Mouse (Mus musculus) retina, postnatal 1 day (tissue): Measurements from ENCODE around the gene Piwil1.

Experiments
- DNase-seq: peaks from one replicate; pipeline ENCODE4 v3.0.0-alpha.2; 2012

Gene Piwil1

DNA sequence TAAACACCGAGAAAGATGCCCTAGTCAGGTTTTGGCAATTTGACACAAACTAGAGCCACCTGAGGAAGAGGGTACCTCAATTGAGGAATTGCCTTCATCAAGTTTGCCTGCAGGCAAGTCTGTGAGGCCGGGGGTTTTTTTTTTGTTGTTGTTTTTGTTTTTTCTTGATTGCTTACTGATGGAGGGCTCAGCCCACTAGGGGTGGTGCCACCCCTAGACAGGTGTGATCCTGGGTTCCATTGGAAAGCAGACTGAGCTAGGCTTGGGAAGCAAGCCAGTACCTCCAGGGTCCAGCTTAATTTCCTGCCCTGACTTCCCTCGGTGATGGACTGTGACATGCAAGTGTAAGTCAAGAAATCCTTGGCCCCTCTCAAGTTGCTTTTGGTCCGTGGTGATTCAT is at the start of gene Piwil1:
Gene Piwil1 (plus strand): TSS at position 301 of the 400 bp plus-strand sequence.
- no peak for DNase-seq

GRCm38 (mm10) chr5:128656496-128657135 is 45.7 kb upstream of the Piwil1 start:
- peak; percentile 19 for DNase-seq

DNA sequence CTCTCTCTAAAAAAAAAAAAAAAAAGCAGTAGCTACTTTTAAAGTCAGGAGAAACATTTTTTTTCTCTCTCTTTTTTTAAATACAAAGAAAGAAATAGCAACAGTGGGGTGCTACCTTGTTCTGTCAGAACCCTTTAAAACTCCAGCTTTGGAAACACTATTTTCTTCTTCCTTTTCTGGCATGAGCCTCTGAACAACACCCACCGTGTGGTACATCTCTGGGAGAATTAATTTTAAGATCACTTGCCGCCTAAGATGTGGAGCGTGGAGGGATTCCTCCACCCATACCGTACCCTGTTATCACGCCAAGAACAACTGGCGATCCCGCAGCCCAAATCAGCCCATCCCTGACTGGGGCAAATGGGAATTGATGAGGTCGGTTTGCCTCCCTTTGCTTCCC is 42.2 kb upstream of the Piwil1 start:
- no peak for DNase-seq

GRCm38 (mm10) chr5:128662881-128663280 is 39.4 kb upstream of the Piwil1 start:
- no peak for DNase-seq

GRCm38 (mm10) chr5:128663976-128664375 is 38.3 kb upstream of the Piwil1 start:
- no peak for DNase-seq

GRCm38 (mm10) chr5:128665045-128665444 is 37.3 kb upstream of the Piwil1 start:
- no peak for DNase-seq

- DNase-seq = no peak
Measured at GRCm38 (mm10) chr5:128667303-128667702, 35.0 kb upstream of the Piwil1 start.

DNA sequence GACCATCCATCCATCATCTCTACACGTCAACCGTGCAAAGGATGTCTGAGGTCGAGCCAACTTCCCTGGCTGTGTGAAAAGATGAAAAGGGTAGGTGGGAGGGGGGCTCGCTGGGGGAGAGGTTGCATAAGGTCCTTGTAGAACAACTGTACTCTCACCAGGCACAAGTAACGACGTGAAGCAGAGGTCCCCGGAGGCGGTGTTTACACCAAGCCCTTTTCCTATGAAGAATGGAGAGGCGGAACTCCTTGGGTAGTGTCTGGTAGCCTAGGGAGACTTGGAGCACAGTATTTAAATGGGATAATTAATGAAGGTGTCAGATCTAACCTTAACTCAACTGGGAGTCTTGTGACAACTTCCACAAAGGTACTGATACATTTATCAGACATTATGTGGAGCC is 28.2 kb upstream of the Piwil1 start:
- no peak for DNase-seq

DNA sequence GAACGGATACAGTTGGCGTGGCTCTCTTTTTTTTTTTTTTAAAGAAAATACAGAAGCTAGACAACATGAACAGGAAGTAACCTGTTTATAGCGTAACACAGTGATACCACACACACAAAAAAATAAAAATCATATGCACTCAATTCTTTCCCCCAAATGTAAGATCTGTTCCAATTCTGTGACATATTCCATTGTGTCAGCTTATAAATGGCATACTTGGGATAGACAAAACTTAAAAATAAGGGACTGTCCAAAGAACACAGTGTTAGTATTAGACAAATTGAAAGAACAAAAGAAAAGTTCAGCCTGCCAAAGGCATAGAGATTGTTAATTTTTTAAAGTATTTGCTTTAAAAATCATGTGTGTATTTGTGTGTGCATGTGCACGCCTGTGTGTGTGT is 25.0 kb upstream of the Piwil1 start:
- no peak for DNase-seq

GRCm38 (mm10) chr5:128677861-128678260 is 24.5 kb upstream of the Piwil1 start:
- no peak for DNase-seq

DNA sequence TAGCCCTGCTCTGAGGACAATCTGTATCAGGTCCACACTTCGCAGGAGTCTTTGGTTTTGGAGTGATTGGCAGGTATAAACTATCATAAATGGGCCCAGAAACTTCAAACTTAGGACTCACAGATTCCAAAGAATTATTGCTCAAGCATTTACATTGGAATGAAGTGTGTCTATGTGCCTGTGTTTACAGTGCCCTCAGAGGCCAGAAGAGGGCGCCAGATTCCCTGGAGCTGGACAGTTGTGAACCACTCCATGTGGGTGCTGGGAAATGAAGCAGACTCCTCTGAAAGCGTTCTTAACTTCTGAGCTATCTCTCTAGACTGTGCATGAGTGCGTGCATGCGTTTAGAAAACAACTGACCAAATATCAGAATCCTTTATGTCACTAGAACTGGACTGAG is 20.9 kb upstream of the Piwil1 start:
- peak; percentile 46 for DNase-seq

DNA sequence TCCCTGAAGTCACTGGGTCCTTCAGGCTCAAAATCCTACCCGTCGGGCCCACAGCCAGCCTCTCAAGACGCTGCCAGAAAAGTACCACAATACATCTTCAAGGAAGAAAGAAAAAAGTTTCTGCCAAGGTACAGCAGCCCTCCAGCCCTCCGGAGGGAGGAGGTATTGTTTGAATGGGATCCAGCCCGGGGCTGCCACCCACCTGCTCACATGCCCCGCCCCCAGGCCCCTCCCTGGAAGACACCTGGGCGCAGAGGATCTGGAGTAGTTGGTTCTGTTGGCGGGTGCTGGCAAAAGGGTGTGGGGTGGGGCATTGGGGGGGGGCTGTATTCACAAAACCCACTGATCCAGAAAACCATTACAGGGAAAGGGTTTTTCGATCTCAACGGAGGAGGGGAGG is 18.1 kb upstream of the Piwil1 start:
- no peak for DNase-seq

GRCm38 (mm10) chr5:128684621-128685020 is 17.7 kb upstream of the Piwil1 start:
- peak; percentile 76 for DNase-seq

DNA sequence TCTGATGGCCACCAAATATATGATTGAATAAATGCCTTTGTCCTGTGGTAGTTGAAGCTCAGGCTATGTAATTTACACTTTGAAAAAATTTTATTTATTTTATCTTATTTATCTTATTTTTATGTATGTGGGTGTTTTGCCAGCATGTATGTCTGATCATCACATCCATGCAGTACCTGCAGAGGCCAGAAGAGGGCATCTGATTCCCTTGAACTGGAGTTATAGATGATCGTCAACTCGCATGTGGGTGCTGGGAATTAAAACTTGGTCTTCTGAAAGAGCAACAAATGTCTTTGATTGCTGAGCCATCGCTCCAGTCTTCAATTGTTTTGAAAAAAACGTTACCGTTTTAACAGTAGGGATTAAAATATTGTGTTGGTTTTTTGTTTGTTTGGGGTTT is 15.2 kb upstream of the Piwil1 start:
- no peak for DNase-seq

- no peak for DNase-seq
Measured at GRCm38 (mm10) chr5:128694107-128694506, 8.2 kb upstream of the Piwil1 start.

DNA sequence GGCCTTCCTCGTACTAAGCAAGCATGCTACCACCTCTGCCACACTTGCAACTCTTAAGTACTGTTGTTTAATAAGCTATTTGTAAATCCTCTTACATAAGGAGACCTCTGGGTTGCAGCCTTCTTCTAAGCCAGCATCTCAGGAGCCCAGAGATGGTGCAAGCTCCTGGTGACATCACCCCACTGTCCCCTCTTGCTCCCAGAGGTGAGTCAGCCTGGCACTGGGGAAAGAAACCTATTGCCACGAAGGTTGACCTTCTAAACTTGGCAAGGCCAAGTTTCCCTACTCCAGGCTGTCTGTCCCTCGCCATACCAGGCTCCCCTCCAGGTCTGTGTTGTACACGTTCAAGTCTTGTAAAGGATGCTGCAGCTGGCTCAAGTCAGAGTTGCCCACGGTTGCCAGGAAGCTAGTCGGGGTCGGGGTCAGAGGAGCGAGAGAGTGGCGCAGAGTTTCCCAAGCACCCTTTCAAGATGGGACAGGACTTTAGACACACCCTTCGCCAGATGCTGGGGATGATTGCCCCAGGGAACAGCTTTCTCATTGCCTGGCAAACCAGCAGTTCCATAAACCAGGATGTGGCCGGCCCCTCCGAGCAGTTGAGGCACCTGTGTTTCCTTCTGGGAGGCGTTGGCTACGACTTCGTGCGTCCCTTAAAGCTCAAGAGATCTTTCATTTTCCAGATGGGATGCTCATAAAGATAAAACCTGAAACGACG is 7.6 kb upstream of the Piwil1 start:
- no peak for DNase-seq

GRCm38 (mm10) chr5:128696824-128697223 is 5.5 kb upstream of the Piwil1 start:
- peak; percentile 17 for DNase-seq

DNA sequence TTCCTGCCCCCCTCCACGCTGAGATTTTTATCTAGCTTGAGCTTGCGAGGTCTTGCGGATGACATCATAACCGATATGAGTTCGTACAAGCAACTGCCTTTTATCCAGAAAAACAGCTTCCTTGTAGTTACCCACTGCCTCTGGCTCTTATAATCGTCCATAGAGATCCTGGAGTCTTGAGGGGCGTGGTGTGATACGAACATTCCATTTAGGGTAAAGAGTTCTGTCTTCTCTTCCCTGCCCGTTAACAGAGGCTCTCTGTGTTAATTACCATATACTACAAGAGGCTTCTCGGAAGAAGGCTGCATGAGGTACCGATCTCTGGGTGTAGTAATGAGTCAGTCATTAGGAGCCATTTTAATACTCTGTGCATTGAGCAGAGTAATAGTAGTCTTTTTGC is 1.6 kb upstream of the Piwil1 start:
- no peak for DNase-seq

- DNase-seq = no peak
Measured at GRCm38 (mm10) chr5:128703688-128704087, 1.4 kb downstream of the Piwil1 start.

DNA sequence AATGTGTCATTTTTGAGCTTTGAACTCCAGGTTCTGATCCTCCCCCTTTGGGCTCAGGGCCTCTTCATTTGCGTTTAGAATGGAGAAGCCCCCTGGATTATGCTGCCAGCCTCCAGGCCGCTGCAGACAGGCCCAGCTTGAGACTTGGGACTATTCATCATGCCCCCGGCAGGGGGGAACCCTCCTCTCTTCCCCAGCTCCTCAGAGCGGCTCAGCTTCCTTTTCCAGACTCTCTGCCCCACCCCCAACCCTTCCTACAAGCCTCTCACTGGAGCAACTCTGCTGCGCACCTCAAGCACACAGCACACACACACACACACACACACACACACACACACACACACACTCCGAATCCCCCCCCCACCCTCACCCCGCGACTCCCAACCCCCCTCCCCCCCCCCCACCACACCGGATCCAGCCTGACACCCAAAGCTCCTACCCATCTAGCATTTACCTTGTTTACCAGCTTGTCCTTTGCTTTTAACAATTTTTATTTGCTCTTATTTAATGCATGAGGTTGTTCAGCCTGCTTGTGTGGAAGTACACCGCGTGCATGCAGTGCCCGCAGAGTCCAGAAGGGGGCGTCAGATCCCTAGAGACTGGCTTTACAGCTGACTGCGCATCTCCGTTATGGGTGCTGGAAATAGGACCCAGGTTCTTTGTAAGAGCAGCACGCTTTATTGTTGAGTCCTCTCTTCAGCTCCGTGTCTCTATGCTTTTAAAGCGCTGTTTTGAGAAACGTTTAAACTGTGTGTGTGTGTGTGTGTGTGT is 2.0 kb downstream of the Piwil1 start:
- DNase-seq = peak; percentile 64

DNA sequence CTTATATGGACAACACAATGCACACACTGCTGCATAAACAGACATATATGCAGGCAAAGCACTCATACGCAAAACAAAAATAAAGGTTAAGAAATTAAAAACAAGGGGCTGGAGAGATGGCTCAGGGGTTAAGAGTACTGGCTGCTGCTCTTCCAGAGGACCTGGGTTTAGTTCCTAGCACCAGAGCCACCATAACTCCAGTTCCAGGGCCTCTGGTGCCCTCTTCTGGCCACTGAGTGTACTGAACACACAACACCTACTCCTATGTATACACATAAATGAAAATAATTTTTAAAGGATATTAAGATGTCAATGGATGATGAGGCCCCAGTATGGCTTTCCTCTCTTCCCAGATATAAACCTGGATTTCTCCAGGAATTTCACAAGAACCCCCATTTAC is 4.1 kb downstream of the Piwil1 start:
- no peak for DNase-seq

GRCm38 (mm10) chr5:128707271-128707670 is 4.9 kb downstream of the Piwil1 start:
- no peak for DNase-seq

- no peak for DNase-seq
Measured at GRCm38 (mm10) chr5:128708929-128709328, 6.6 kb downstream of the Piwil1 start.

GRCm38 (mm10) chr5:128710596-128710995 is 8.3 kb downstream of the Piwil1 start:
- no peak for DNase-seq
